Mouse (Mus musculus) olfactory bulb, adult 2 months (tissue): ENCODE data around the gene Dhx57.

Experiments
- CTCF ChIP-seq: fragments of 200-500 bp; IDR thresholded peaks from 2 replicates; pipeline ENCODE4 v1.5.1; 2012; ENCODE audit warnings: low read depth, mild to moderate bottlenecking, low read length, moderate library complexity; ENCODE audit not compliant: insufficient read depth
- POLR2A ChIP-seq: fragments of 200-500 bp; IDR thresholded peaks from 2 replicates; pipeline ENCODE4 v1.6.1; 2012; ENCODE audit warnings: mild to moderate bottlenecking, low read depth, low read length, moderate library complexity; ENCODE audit not compliant: insufficient read depth

DNA sequence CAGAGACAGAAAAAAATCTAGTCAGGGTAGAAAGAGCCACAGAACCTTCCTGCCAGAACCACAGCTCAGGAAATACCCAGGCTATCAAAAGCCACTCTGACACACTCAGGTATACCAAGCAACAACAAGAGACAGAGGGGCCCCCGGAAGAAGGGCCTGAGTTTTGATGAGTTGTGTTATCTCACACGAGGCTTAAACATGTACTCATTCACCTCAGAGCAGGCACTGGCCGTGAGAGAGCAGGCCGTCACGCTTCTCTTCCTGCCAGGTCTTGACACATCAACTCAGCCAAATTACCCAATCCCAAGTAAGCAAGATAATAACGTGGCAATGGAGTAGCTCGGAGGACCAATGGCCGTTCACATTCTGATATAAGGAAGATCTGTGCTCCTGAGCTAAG lies 33.4 kb upstream of the Dhx57 start:
- TF ChIP-seq POLR2A, result no peak
- no peak for TF ChIP-seq CTCF
